Mouse (Mus musculus): ENCODE measurements at regions not wholly inside any gene's neighbourhood (a gene's known extent, or its start where the extent isn't known, plus 50 kb on each side); places are given as distances from the start of the nearest gene placed in this dataset.
A peak's percentile ranks its signal among the peaks of the same experiment; 100 is the strongest.

DNA sequence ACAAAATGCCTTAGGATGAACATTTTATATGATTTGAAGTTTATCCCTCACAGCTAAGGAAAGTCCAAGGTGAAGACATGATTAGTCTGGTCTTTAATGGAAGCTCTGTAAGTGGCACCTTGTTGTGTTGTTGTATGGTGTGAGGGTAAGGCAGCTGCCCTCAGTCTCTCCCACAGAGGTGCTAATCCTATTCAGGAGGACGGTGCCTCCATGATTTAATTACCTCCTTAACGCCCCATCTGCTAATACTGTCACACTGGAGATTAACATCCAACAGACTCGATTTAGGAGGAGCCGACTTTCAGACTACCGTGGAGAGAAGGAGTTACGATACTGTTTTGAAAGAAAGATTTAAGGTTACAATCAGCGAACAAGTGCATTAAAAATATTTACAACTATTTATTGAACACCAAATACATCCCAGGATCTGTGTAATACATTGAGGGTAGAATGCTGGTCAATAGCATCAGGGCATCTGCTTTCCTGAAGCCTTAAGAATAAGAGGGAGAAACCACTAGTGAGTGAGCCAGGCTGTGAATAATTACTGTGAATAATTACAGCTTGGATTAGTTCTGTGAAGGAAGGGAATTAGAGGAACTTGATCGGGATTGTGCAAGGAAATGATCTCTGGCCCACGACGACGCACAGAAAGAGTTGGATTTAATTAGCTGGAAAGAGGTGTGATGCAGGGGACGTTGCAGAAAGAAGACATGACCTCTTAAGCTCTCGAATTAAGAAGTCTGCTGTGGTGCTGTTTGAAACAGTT is 63.0 kb upstream of the Fam241a start:
- 62% methylated on average over 13 of the region's 13 CpGs for WGBS
- Histone ChIP-seq H3K27me3 (ENCODE audit: control insufficient read depth, insufficient read depth, low read length) (no peaks in the 10 kb centered on the region), H3K36me3 (ENCODE audit: control insufficient read depth, insufficient read depth, low read length) (no peaks in the 10 kb centered on the region), H3K27ac (ENCODE audit: control insufficient read depth, insufficient read depth, low read length) (no peak overlapping the region), H3K4me1 (replicated peaks; ENCODE audit: control insufficient read depth, insufficient read depth, low read length) (no peaks in the 10 kb centered on the region), H3K4me3 (ENCODE audit: control insufficient read depth, insufficient read depth, low read length) (no peak overlapping the region)
- no peak for DNase-seq
- TF ChIP-seq CTCF (IDR thresholded peaks at IDR 0.05; ENCODE audit: borderline replicate concordance, control insufficient read depth, extremely low read depth, insufficient read depth, low read length, poor library complexity) = no peak
- TF ChIP-seq POLR2A (IDR thresholded peaks at IDR 0.05; ENCODE audit: control insufficient read depth, extremely low read depth, insufficient read depth, low read length, poor library complexity) = no peak

DNA sequence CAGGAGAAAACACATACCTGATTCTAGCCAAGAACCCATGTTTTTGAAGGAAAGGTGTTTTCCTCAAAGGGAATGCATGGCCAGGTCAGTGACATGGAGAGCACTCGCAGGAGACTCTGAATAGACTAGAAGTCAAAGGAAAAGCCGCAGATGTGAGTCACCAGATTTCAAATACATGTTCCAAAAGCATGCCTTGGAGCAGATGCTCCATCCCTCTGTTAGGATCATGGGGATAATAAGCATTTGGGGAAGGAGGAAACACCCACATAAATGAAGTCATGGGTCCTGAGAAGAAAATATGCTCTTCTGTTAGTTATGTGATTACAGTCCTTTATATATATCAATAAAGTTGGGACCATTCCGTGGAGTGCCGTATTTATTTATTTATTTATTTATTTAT is 58.7 kb upstream of the Fam241a start:
- DNase-seq = no peak
- no peaks in the 10 kb centered on the region for H3K27me3 ChIP-seq (ENCODE audit: control insufficient read depth, insufficient read depth, low read length)
- 96% methylated on average over 4 of the region's 4 CpGs for WGBS
- no peaks in the 10 kb centered on the region for H3K36me3 ChIP-seq (ENCODE audit: control insufficient read depth, insufficient read depth, low read length)
- TF ChIP-seq CTCF (IDR thresholded peaks at IDR 0.05; ENCODE audit: borderline replicate concordance, control insufficient read depth, extremely low read depth, insufficient read depth, low read length, poor library complexity) (no peak), POLR2A (IDR thresholded peaks at IDR 0.05; ENCODE audit: control insufficient read depth, extremely low read depth, insufficient read depth, low read length, poor library complexity) (no peak)
- no peaks in the 10 kb centered on the region for H3K4me1 ChIP-seq (replicated peaks; ENCODE audit: control insufficient read depth, insufficient read depth, low read length)
- H3K4me3 ChIP-seq (ENCODE audit: control insufficient read depth, insufficient read depth, low read length) = no peak overlapping the region
- no peak overlapping the region for H3K27ac ChIP-seq (ENCODE audit: control insufficient read depth, insufficient read depth, low read length)

DNA sequence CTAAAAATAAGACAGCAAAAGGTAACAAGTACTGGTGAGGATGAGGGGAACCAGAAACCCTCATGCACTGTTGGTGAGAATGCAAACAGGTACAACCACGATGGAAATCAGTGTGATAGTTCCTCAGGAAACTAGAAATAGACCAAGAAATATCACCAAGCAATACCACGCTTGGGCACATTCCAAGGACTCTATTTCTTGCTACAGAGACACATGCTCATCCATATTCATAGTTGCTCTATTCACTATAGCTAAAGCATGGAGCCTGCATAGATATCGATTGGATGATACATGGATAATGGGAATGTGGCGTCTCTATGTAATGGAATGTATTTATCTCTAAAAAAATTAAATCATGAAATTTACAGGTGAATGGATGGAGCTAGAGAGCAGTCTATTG is 57.5 kb upstream of the Fam241a start:
- TF ChIP-seq CTCF (IDR thresholded peaks at IDR 0.05; ENCODE audit: borderline replicate concordance, control insufficient read depth, extremely low read depth, insufficient read depth, low read length, poor library complexity) = no peak
- TF ChIP-seq POLR2A (IDR thresholded peaks at IDR 0.05; ENCODE audit: control insufficient read depth, extremely low read depth, insufficient read depth, low read length, poor library complexity) = no peak
- no peak for DNase-seq
- no peaks in the 10 kb centered on the region for H3K27me3 ChIP-seq (ENCODE audit: control insufficient read depth, insufficient read depth, low read length)
- H3K4me3 ChIP-seq (ENCODE audit: control insufficient read depth, insufficient read depth, low read length) = no peak overlapping the region
- no peaks in the 10 kb centered on the region for H3K4me1 ChIP-seq (replicated peaks; ENCODE audit: control insufficient read depth, insufficient read depth, low read length)
- no peaks in the 10 kb centered on the region for H3K36me3 ChIP-seq (ENCODE audit: control insufficient read depth, insufficient read depth, low read length)
- no peak overlapping the region for H3K27ac ChIP-seq (ENCODE audit: control insufficient read depth, insufficient read depth, low read length)
- WGBS = 85% methylated on average over 4 of the region's 4 CpGs

DNA sequence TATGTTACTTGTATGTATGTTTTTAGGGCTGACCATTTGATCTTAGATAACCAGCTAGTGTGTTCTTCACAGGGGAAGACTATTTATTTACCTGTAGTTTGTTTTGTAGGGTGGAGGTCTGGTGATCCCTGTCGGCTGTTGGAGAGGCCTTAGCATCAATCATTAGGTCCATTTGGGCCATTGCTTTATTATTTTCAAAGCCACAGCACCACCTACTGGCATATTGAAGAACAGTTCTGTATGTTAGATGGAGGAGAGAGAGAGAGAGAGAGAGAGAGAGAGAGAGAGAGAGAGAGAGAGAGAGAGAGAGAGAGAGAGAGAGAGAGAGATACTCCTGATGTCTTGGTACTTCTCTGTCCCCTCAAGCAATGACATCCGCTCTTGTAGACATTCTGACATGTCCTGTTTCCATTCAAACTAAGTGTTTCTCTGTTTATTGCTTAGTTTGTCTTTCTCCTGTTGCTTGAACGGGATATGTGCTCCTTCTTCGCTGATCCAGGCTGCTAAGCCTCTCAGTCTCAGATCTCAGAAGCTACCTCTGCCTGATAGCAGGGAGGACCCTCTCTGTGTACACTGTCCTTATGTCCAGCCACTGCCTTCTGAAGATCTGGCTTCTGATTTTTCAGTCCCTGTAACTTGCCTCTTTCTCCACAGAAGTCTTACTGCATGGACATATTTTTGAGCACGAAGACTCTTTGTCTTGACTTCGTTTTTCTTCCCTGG is 52.9 kb upstream of the Fam241a start:
- no peak for TF ChIP-seq CTCF (IDR thresholded peaks at IDR 0.05; ENCODE audit: borderline replicate concordance, control insufficient read depth, extremely low read depth, insufficient read depth, low read length, poor library complexity)
- TF ChIP-seq POLR2A (IDR thresholded peaks at IDR 0.05; ENCODE audit: control insufficient read depth, extremely low read depth, insufficient read depth, low read length, poor library complexity) = no peak
- no peak overlapping the region for H3K27ac ChIP-seq (ENCODE audit: control insufficient read depth, insufficient read depth, low read length)
- WGBS = 48% methylated on average over 6 of the region's 6 CpGs
- no peak overlapping the region for H3K4me3 ChIP-seq (ENCODE audit: control insufficient read depth, insufficient read depth, low read length)
- no peaks in the 10 kb centered on the region for H3K36me3 ChIP-seq (ENCODE audit: control insufficient read depth, insufficient read depth, low read length)
- H3K4me1 ChIP-seq (replicated peaks; ENCODE audit: control insufficient read depth, insufficient read depth, low read length) = 0 out of 2 replicates have a peak, but pooled peaks cover 2% of the 10 kb centered on the region
- DNase-seq = peak; percentile 47
- H3K27me3 ChIP-seq (ENCODE audit: control insufficient read depth, insufficient read depth, low read length) = no peaks in the 10 kb centered on the region

DNA sequence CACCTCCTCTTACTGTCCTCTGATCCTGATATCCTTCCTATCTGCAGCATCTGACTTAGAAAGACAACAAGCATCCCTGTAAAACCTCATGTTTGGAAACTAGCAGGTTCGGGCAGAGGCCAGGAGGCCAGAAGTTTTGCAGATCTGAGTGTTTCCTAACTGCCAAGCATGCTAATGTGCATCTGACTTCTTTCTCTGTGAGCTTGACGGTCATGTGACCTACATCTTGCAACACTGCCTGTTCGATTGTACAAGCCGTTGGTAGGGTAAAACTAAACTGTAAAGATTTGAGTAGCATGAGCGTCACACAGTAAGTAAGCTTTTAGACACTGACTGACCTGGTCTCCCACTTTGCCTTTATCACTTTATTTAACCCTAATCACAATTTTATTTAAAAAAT is 52.2 kb upstream of the Fam241a start:
- H3K27ac ChIP-seq (ENCODE audit: control insufficient read depth, insufficient read depth, low read length) = no peak overlapping the region
- TF ChIP-seq CTCF (IDR thresholded peaks at IDR 0.05; ENCODE audit: borderline replicate concordance, control insufficient read depth, extremely low read depth, insufficient read depth, low read length, poor library complexity) (no peak), POLR2A (IDR thresholded peaks at IDR 0.05; ENCODE audit: control insufficient read depth, extremely low read depth, insufficient read depth, low read length, poor library complexity) (no peak)
- WGBS = 77% methylated on average over 5 of the region's 5 CpGs

More for the DNA sequence above, 52.2 kb upstream of the Fam241a start:
- no peaks in the 10 kb centered on the region for H3K27me3 ChIP-seq (ENCODE audit: control insufficient read depth, insufficient read depth, low read length)
- no peaks in the 10 kb centered on the region for H3K36me3 ChIP-seq (ENCODE audit: control insufficient read depth, insufficient read depth, low read length)
- H3K4me1 ChIP-seq (replicated peaks; ENCODE audit: control insufficient read depth, insufficient read depth, low read length) = 0 out of 2 replicates have a peak, but pooled peaks cover 2% of the 10 kb centered on the region
- H3K4me3 ChIP-seq (ENCODE audit: control insufficient read depth, insufficient read depth, low read length) = no peak overlapping the region
- no peak for DNase-seq

All from thymus, adult 2 months (tissue).